Mouse (Mus musculus) cortical plate, adult 2 months (tissue): ENCODE measurements around the gene S100a6.

ENCODE experiments used
- CTCF ChIP-seq: fragments of 200-500 bp; IDR thresholded peaks from 2 replicates; pipeline ENCODE4 v1.5.1; 2011; ENCODE audit warnings: mild to moderate bottlenecking, control low read depth, low read length; ENCODE audit not compliant: insufficient read depth; ENCODE audit errors: extremely low read depth
- POLR2A ChIP-seq: fragments of 200-500 bp; IDR thresholded peaks from 2 replicates; pipeline ENCODE4 v1.6.1; 2011; ENCODE audit warnings: mild to moderate bottlenecking, low read length, control low read depth; ENCODE audit not compliant: insufficient read depth; ENCODE audit errors: extremely low read depth

DNA sequence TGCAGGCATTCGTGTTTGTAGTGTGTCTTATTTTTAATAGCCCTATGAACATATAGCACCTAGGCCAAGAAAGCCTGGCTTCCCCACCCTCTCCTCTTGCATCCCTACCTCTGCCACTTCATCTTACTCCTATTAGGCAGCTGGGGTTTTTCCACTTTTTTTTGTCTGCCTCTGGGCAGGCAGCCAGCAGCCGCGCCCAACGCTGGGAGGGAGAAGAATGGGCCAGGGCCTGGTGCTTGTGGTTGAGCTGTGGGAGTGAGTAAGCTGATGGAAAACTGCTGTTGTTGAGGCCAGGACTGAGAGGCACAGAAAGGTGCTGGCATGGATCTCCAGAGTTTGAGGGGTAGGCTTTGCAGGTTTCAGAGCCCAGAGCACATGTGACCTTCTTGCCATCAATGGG is 8.3 kb upstream of the S100a6 start:
- no peak for TF ChIP-seq CTCF
- TF ChIP-seq POLR2A: no peak
